Mouse (Mus musculus): Measurements from ENCODE around the gene Lrp1.

GRCm38 (mm10) chr10:127570937-127571641 is 49.9 kb downstream of the Lrp1 start:
- no peak for TF ChIP-seq POLR2A (IDR thresholded peaks at IDR 0.05; ENCODE audit: low read depth, low read length)
- TF ChIP-seq CTCF (conservative IDR thresholded peaks at IDR 0.05; ENCODE audit: insufficient read depth, insufficient read length, low read depth, low read length), result no peak

Data from kidney, adult 2 months (tissue).